Mouse (Mus musculus) ovary, postnatal 14 days (tissue): ENCODE results near the gene Gcsam.

Experiments
- DNase-seq: peaks from one replicate; pipeline ENCODE4 v3.0.0; 2022; ENCODE audit warnings: low spot score

The Gcsam gene

GRCm38 (mm10) chr16:45651497-45651896 is 41.3 kb downstream of the Gcsam start:
- no peak for DNase-seq

DNA sequence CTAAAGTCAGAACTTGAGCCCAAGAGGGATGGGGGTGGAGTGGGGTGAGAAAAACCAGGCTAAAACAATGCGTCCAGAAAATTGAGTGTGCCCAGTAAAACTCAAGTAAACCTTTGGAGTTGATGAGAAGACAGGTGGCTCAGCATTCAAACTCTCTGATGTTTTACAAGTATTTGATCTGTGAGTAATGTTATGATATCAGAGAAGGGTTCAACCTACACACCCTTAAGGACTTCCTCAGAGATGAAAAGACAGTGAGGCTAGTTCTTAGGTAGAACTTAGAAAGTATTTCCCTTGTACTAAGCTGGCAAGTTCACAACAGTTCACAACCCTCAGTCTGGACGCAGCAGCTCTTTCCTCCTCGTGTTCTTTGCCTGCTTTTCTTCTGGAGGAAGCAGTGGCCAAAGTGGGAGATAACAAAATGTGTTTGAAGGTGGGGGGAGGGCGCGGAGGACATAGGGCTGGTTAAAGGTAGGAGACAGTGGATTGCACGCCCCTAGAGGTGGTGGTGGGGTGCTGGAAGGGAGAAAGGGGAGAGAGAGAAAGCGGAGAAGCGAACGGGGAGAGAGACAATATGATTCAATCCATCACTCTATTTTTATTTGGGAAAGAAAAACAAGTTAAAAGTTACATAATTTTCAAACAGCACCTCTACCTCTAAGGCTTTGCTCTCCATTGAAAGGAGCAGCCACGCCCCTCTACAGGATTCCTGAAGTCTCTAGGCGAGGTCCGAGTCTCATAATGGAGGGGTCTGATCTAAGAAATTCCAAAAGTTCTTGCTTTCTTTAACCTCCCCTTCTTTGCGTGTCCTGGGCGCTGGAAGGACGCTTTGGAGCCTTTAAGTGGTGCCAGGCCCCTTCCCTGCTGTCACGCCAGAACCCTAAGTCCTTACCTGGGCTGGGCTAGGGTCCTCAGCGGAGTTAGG is 43.1 kb downstream of the Gcsam start:
- no peak for DNase-seq

- DNase-seq: no peak
Measured at GRCm38 (mm10) chr16:45653934-45654332, 43.8 kb downstream of the Gcsam start, which contains the start of gene BC016579. TSS of gene BC016579 (minus strand) at chr16:45654068.

DNA sequence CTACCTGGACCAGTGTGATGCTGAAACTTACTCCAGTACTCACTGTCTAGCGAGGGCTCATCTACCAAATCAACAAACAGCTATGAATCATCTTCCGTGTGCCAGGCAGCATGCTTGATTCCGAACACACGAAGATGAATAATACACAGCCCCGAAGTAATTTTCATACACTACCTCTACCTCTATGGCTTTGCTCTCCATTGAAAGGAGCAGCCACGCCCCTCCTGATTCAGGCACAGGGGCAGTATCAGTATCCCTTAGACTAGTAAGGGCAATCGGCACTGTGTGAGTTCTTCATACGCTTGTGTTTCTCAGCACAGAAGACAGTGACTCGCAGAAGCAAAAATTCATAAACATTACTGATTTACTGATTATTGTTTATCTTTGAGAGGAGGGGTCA is 44.3 kb downstream of the Gcsam start:
- no peak for DNase-seq

DNA sequence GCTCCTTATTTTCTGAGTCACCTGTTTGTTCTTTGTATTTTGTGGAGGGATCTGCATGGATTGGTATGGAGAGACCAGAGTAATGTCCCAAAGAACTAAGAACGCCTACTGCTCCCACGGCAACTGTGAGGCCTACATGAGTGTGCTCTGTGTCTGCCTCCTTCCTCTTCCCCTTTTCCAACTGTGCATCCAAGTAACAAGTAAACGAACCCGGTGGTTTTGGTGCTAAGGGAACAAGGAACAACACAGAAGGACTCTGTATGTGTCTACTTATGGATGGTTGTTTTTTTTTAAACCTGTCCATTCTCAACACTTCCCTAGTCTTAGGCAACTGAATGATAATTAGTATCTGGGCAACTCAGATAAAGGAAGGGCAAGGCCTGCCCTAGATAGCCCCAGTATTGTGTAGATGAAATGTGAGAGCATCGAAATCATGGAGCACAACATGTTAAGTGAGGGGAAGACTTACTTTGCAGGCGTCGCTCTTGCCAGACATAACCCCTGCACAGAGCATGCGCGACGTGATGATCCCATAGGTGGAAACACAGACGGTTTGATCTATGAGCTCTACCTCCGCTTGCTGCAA is 47.5 kb downstream of the Gcsam start:
- DNase-seq: no peak

- DNase-seq: no peak
Measured at GRCm38 (mm10) chr16:45658248-45658647, 48.1 kb downstream of the Gcsam start.

DNA sequence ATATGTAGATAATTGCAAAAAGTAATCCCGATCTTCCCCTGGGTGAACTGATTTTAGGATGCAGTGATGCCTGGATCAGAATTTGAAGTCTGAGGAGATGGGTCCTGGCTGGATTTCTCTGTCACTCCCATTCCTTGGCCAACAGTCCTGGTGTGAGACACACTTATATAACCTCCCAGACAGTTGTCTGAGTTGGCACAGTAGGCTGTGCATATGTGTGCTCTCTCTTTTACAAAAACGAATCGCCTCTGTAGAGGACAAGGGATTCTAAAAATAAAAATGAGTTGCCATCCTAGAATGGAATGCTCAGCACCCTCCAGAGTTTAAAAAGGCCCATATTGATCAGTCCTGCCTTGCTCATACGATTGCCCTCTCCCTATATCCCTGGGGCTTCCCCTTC is 49.4 kb downstream of the Gcsam start:
- DNase-seq: no peak

DNA sequence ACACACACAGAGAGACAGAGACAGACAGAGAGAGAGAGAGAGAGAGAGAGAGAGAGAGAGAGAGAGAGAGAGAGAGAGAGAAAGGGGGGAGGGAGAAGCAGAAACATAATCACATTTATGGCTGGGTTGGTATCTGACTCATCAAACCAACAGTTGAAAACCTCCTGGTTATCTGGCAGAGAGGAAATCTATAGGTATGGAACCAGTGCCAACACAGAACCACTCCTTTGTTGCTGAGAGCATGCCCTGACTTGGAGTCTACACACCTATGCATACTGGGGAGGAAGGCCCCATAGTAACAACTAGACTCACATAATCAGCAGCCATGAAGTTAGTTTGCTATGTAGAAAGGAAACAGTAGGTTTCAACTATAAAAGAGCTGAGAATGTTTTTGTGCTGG is 52.2 kb downstream of the Gcsam start:
- DNase-seq: no peak

- DNase-seq: no peak
Measured at GRCm38 (mm10) chr16:45666136-45666535, 56.0 kb downstream of the Gcsam start.

DNA sequence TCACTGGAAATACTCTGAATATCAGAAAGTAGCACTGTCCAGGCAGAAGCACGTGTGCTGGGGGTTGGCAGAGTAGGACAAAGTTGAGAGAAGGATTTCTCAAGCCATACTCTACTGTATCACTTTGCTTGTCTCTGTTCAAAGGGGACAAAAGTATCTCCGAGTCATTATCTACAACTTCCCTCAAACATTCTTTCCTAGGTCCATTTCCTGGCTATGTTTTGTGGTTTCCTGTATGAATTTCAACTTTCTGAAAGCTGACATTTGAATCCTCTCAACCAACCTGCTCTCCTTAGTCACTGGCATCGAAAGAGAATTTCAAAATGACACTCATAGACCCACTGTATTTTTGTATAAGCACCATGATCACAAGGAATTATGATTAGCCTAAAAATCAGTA is 58.0 kb downstream of the Gcsam start:
- no peak for DNase-seq

DNA sequence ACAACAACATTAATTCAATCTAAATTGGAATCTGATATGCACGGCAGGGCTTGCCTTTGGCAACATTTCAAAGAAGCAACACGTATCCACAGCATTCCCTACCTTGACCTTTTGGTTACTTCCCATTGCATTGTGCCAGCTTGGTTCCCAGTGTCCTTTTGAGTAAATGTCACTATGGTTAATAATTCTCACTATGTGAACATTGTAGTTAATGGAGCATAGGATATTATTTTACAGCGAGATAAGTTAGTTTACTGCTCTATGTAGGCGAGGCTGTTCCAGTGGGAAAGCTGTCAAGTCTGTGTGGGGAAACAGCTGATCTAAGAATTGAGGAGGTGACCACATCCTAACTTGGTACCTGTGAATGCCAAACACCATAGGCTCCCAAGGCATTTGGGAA is 59.8 kb downstream of the Gcsam start:
- no peak for DNase-seq
